9 mouse cellular contexts compared by ENCODE assay signal in the genomic region with DNA sequence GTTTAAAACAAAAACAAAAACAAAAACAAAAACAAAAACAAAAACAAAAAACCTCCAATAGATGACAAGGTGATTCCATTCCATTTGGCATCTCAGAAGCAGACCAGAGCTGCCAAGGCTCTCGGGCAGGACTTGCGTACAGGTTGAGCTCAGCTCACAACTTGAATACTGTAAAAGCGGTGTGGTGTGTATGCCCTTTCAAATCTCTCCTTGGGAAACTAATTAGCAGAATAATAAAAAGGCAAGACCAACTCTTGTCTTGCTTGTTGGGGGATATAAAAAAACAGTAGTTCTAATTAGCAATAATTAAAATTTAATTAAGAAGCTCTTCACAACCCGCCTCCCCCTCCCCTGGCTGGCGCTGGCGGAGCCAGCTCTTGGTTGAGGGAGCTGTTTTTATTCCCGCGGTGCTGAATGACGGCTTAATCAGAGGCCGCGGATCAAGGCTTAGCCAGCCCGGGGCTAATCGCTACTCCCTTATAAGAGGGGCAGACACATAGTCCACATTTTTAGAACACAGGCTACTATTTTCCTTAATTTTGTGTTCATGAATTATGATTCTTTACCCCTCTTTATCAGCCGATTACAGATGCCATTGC. TPM values are rescaled to one million over a fixed set of nuclear protein-coding genes. Genes with fewer than 3 reads are reported as not detected.
DNase-seq lines count a peak whose midpoint lies in the region; ATAC-seq lines count a peak whose summit lies in the region.
"Had no signal": no experiment of that assay in that cellular context is flagged by ENCODE, and none has a peak within 500 bp of the region (broad histone marks: within the 10 kb centered on the region; RNA-seq: fewer than 3 reads in every experiment).

No protein-coding gene starts in this region.

- 3% methylated on average over 14 of the region's 14 CpGs for WGBS in forebrain, embryonic 12.5 days

- peak; percentile 50 for DNase-seq in testis, postnatal 10 days (ENCODE audit: low spot score)
- DNase-seq in testis, postnatal 14 days (ENCODE audit: low spot score), result no peak
- peak; percentile 54 for DNase-seq in mesoderm, embryonic 11.5 days (ENCODE audit: low read depth, low spot score)
- DNase-seq in thymus, postnatal 25 days, result no peak
- no peak for DNase-seq in frontal cortex, postnatal 14 days (ENCODE audit: low spot score in 2 of 2)
- no peak for DNase-seq in liver

- H3K9me3 ChIP-seq in forebrain, embryonic 12.5 days, result no peaks in the 10 kb centered on the region
- H3K9me3 ChIP-seq: embryonic facial prominence, embryonic 15.5 days had no signal

- H3K27ac ChIP-seq in forebrain, embryonic 12.5 days, result peak overlapping the region; percentile 19; the same call in 1 of the 2 replicates
- H3K27ac ChIP-seq: embryonic facial prominence, embryonic 15.5 days had no signal

- H3K9ac ChIP-seq in forebrain, embryonic 12.5 days, result no peak overlapping the region
- H3K9ac ChIP-seq: embryonic facial prominence, embryonic 15.5 days had no signal

- peak; percentile 88 for ATAC-seq in forebrain, embryonic 12.5 days (ENCODE audit: low FRiP score)

- H3K27me3 ChIP-seq in forebrain, embryonic 12.5 days, result peaks cover 67% of the 10 kb centered on the region

- peaks cover 24% of the 10 kb centered on the region for H3K4me1 ChIP-seq in forebrain, embryonic 12.5 days
- H3K4me1 ChIP-seq: embryonic facial prominence, embryonic 15.5 days had no signal

- H3K4me2 ChIP-seq in forebrain, embryonic 12.5 days, result peak overlapping the region; percentile 24; the same call in 1 of the 2 replicates
- H3K4me2 ChIP-seq: embryonic facial prominence, embryonic 15.5 days had no signal

- no peaks in the 10 kb centered on the region for H3K36me3 ChIP-seq in forebrain, embryonic 12.5 days (replicated peaks)
- H3K36me3 ChIP-seq: embryonic facial prominence, embryonic 15.5 days had no signal

- H3K4me3 ChIP-seq in forebrain, embryonic 12.5 days (replicated peaks), result no peak overlapping the region
- H3K4me3 ChIP-seq: embryonic facial prominence, embryonic 15.5 days had no signal

RNA-seq across cellular contexts. Expression of gene Aldoart2, which starts 28.4 kb away (rescaled TPM):
- polyA plus RNA-seq in forebrain, embryonic 12.5 days (2016; fragmentation: Nextera tagmentation; extraction: Ambion mirVana), result not detected in 2 replicates
- polyA plus RNA-seq: embryonic facial prominence, embryonic 15.5 days; liver, adult 2 months had no signal

RNA-seq across cellular contexts. Expression of gene Nfkbia, which starts 44.2 kb away (rescaled TPM):
- 36.4 and 39.6 TPM in 2 replicates for polyA plus RNA-seq in forebrain, embryonic 12.5 days (2016; fragmentation: Nextera tagmentation; extraction: Ambion mirVana)

Comparison
In these comparisons a context has a peak if more than half of its experiments do, and no peak if none do; other contexts are left out.
1. DNase-seq: peak in testis, postnatal 10 days (single experiment) and mesoderm, embryonic 11.5 days (single experiment); none in testis, postnatal 14 days (single experiment), thymus, postnatal 25 days (single experiment), frontal cortex, postnatal 14 days (0 of 2) and liver (single experiment).